In the genomic region with DNA sequence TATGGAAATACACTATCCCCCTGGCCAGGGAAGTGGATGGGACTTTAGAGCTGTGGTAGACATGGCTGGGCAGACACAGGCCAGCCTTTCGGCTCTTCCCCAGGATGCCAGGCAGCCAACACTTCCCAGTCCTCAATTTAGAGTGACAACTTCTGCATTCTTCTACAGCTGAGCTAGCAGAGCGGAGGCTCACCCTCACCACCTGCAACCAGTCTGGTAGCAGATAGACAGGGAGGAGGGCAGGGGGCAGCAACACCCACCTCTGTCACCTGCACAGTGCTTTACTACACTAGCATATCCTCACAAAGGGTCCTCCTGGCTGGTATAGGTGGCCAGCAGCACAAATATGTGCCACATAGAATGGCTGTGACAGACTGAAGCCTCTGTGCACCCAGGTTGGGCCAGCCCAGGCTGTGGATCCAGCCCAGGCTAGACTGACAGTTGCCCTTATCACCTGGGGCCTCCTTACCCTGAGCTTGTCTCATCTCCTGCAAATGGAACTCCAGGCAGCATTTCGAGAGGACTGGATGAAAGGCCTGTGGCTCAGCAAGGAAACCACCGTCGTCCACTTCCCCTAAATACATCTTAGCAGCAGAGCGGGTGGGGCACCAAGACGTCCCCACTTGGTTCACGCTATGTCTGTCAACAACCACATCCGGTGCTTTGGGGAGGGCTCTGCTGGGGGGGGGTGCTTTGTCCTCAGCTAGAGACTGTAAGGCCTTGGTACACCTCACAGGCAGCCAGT, we compare ENCODE assay signal across 10 mouse cellular contexts. TPM values are rescaled to one million over a fixed set of nuclear protein-coding genes. Genes with fewer than 3 reads are reported as not detected.
DNase-seq lines count a peak whose midpoint lies in the region; ATAC-seq and TF ChIP-seq lines count a peak whose summit lies in the region.
"Had no signal": no experiment of that assay in that cellular context is flagged by ENCODE, and none has a peak within 500 bp of the region (broad histone marks: within the 10 kb centered on the region; RNA-seq: fewer than 3 reads in every experiment).

No protein-coding gene starts in this region.

- peaks cover 19% of the 10 kb centered on the region for H3K4me1 ChIP-seq in heart, embryonic 13.5 days
- peaks cover 10% of the 10 kb centered on the region for H3K4me1 ChIP-seq in bone marrow, adult 2 months (ENCODE audit: control insufficient read depth, insufficient read depth, low read length)
- no peaks in the 10 kb centered on the region for H3K4me1 ChIP-seq in lung, embryonic 16.5 days (replicated peaks; ENCODE audit: control insufficient read depth, insufficient read depth, low read length)
- H3K4me1 ChIP-seq in midbrain, postnatal 0 days (ENCODE audit: insufficient read depth, low read length): no peaks in the 10 kb centered on the region
- H3K4me1 ChIP-seq: neural tube, embryonic 12.5 days had no signal

- peak; percentile 46; the same call in 1 of the 2 replicates for TF ChIP-seq POLR2A in bone marrow, adult 2 months (IDR thresholded peaks at IDR 0.05; ENCODE audit: borderline replicate concordance, control insufficient read depth, low read depth, low read length)

- TF ChIP-seq CTCF in bone marrow, adult 2 months (IDR thresholded peaks at IDR 0.05; ENCODE audit: control insufficient read depth, insufficient read depth, low read length): no peak
- no peak for TF ChIP-seq CTCF in midbrain, postnatal 0 days (IDR thresholded peaks at IDR 0.05)

- no peaks in the 10 kb centered on the region for H3K9me3 ChIP-seq in heart, embryonic 13.5 days
- H3K9me3 ChIP-seq in lung, embryonic 16.5 days (ENCODE audit: control insufficient read depth, low read length): no peaks in the 10 kb centered on the region
- H3K9me3 ChIP-seq in midbrain, postnatal 0 days (ENCODE audit: low read length): no peaks in the 10 kb centered on the region
- H3K9me3 ChIP-seq: embryonic facial prominence, embryonic 15.5 days; neural tube, embryonic 12.5 days had no signal

- no peak for DNase-seq in heart, postnatal 10 days
- peak; percentile 92 for DNase-seq in spleen, postnatal 36 days (ENCODE audit: low spot score in 2 of 2)
- no peak for DNase-seq in midbrain, postnatal 0 days (ENCODE audit: low spot score)
- DNase-seq in testis, postnatal 14 days (ENCODE audit: low spot score): no peak
- no peak for DNase-seq in testis, postnatal 10 days (ENCODE audit: low spot score)

- ATAC-seq in heart, embryonic 13.5 days (ENCODE audit: extremely low read depth, insufficient number of reproducible peaks, low FRiP score, low TSS enrichment): no peak
- ATAC-seq in lung, embryonic 16.5 days (ENCODE audit: low read depth): peak; percentile 59; the same call in 1 of the 2 replicates
- ATAC-seq in midbrain, postnatal 0 days (ENCODE audit: low FRiP score): no peak

- WGBS in heart, embryonic 13.5 days: 46% methylated on average over 9 of the region's 9 CpGs
- 3% methylated on average over 9 of the region's 9 CpGs for WGBS in bone marrow, adult 2 months
- 38% methylated on average over 9 of the region's 9 CpGs for WGBS in lung, embryonic 16.5 days
- WGBS in midbrain, postnatal 0 days: 69% methylated on average over 9 of the region's 9 CpGs

- H3K27me3 ChIP-seq in heart, embryonic 13.5 days (replicated peaks): peaks cover 19% of the 10 kb centered on the region
- H3K27me3 ChIP-seq in lung, embryonic 16.5 days (ENCODE audit: control insufficient read depth, insufficient read depth, low read depth, low read length): peaks cover 8% of the 10 kb centered on the region; the same call in 1 of the 2 replicates
- H3K27me3 ChIP-seq in midbrain, postnatal 0 days (ENCODE audit: insufficient read depth, low read length): peaks cover 12% of the 10 kb centered on the region

- H3K27ac ChIP-seq in heart, embryonic 13.5 days (replicated peaks): no peak overlapping the region
- H3K27ac ChIP-seq in bone marrow, adult 2 months (ENCODE audit: control insufficient read depth, insufficient read depth, low read depth, low read length, poor library complexity): peak overlapping the region; percentile 86
- no peak overlapping the region for H3K27ac ChIP-seq in lung, embryonic 16.5 days (ENCODE audit: low read length)
- H3K27ac ChIP-seq in midbrain, postnatal 0 days (ENCODE audit: low read depth, low read length): no peak overlapping the region
- H3K27ac ChIP-seq: embryonic facial prominence, embryonic 15.5 days; neural tube, embryonic 12.5 days had no signal

- H3K36me3 ChIP-seq in heart, embryonic 13.5 days: no peaks in the 10 kb centered on the region
- no peaks in the 10 kb centered on the region for H3K36me3 ChIP-seq in lung, embryonic 16.5 days (ENCODE audit: control insufficient read depth, insufficient read depth, low read length)
- no peaks in the 10 kb centered on the region for H3K36me3 ChIP-seq in midbrain, postnatal 0 days (ENCODE audit: insufficient read depth, low read length)
- H3K36me3 ChIP-seq: embryonic facial prominence, embryonic 15.5 days; neural tube, embryonic 12.5 days had no signal

- intact Hi-C loops in heart, postnatal 10 days (cut with DNase I): no loop called here

- no peak overlapping the region for H3K4me3 ChIP-seq in heart, embryonic 13.5 days
- H3K4me3 ChIP-seq in bone marrow, adult 2 months (replicated peaks; ENCODE audit: control insufficient read depth, low read depth, low read length): peak overlapping the region; percentile 27
- H3K4me3 ChIP-seq in lung, embryonic 16.5 days (ENCODE audit: low read length): no peak overlapping the region
- H3K4me3 ChIP-seq in midbrain, postnatal 0 days (ENCODE audit: low read depth, low read length): no peak overlapping the region
- H3K4me3 ChIP-seq: embryonic facial prominence, embryonic 15.5 days; neural tube, embryonic 12.5 days had no signal

- H3K4me2 ChIP-seq in heart, embryonic 13.5 days: no peak overlapping the region
- no peak overlapping the region for H3K4me2 ChIP-seq in lung, embryonic 16.5 days (ENCODE audit: low read depth, low read length)
- H3K4me2 ChIP-seq in midbrain, postnatal 0 days (ENCODE audit: low read depth, low read length, poor library complexity, severe bottlenecking): no peak overlapping the region
- H3K4me2 ChIP-seq: embryonic facial prominence, embryonic 15.5 days; neural tube, embryonic 12.5 days had no signal

- H3K9ac ChIP-seq in heart, embryonic 13.5 days: 0 out of 2 replicates have a peak overlapping the region, but pooled peaks have one; percentile 8
- no peak overlapping the region for H3K9ac ChIP-seq in lung, embryonic 16.5 days (ENCODE audit: low read length)
- no peak overlapping the region for H3K9ac ChIP-seq in midbrain, postnatal 0 days (replicated peaks; ENCODE audit: low read length, poor library complexity, severe bottlenecking)
- H3K9ac ChIP-seq: embryonic facial prominence, embryonic 15.5 days; neural tube, embryonic 12.5 days had no signal

RNA-seq across cellular contexts. Expression of a gene that starts 6.0 kb away (rescaled TPM):
- polyA plus RNA-seq in heart, embryonic 13.5 days (2015; fragmentation: Nextera tagmentation; extraction: Ambion mirVana): 1.2 and 1.9 TPM in 2 replicates
- 1 to 10 TPM in 1 of 2 experiments, under 1 TPM in 1; 0.62 to 1.1 TPM for total RNA-seq in heart, postnatal 10 days (2021)
- polyA plus RNA-seq in bone marrow, adult 2 months (2011; ENCODE audit: insufficient read depth, insufficient read length, low replicate concordance, missing spikeins): 3.0 and 10.2 TPM in 2 replicates
- 1.6 and 2.2 TPM in 2 replicates for polyA plus RNA-seq in lung, embryonic 16.5 days (2015; fragmentation: Nextera tagmentation; extraction: Ambion mirVana)
- total RNA-seq in midbrain, postnatal 0 days (2014; rRNA removed): 0.33 and 1.2 TPM in 2 replicates
- 0.63 and 0.92 TPM in 2 replicates for polyA plus RNA-seq in midbrain, postnatal 0 days (2015; fragmentation: Nextera tagmentation; extraction: Ambion mirVana)

RNA-seq across cellular contexts. Expression of a gene that starts 26.7 kb away (rescaled TPM):
- 89.0 and 91.2 TPM in 2 replicates for polyA plus RNA-seq in heart, embryonic 13.5 days (2015; fragmentation: Nextera tagmentation; extraction: Ambion mirVana)
- total RNA-seq in heart, postnatal 10 days (2021): 100 to 1,000 TPM; 112 to 117 TPM
- 27.5 and 41.1 TPM in 2 replicates for polyA plus RNA-seq in bone marrow, adult 2 months (2011; ENCODE audit: insufficient read depth, insufficient read length, low replicate concordance, missing spikeins)
- polyA plus RNA-seq in lung, embryonic 16.5 days (2015; fragmentation: Nextera tagmentation; extraction: Ambion mirVana): 48.7 and 57.1 TPM in 2 replicates
- 25.8 and 32.7 TPM in 2 replicates for total RNA-seq in midbrain, postnatal 0 days (2014; rRNA removed)
- polyA plus RNA-seq in midbrain, postnatal 0 days (2015; fragmentation: Nextera tagmentation; extraction: Ambion mirVana): 39.8 and 44.5 TPM in 2 replicates

RNA-seq across cellular contexts. Expression of a gene that starts 55.2 kb away (rescaled TPM):
- polyA plus RNA-seq in heart, embryonic 13.5 days (2015; fragmentation: Nextera tagmentation; extraction: Ambion mirVana): 61.2 and 65.2 TPM in 2 replicates
- total RNA-seq in heart, postnatal 10 days (2021): 10 to 100 TPM; 45.2 to 88.0 TPM
- polyA plus RNA-seq in bone marrow, adult 2 months (2011; ENCODE audit: insufficient read depth, insufficient read length, low replicate concordance, missing spikeins): 21.4 and 36.6 TPM in 2 replicates
- polyA plus RNA-seq in lung, embryonic 16.5 days (2015; fragmentation: Nextera tagmentation; extraction: Ambion mirVana): 46.8 and 47.5 TPM in 2 replicates
- 19.4 and 29.7 TPM in 2 replicates for total RNA-seq in midbrain, postnatal 0 days (2014; rRNA removed)
- 34.8 and 36.5 TPM in 2 replicates for polyA plus RNA-seq in midbrain, postnatal 0 days (2015; fragmentation: Nextera tagmentation; extraction: Ambion mirVana)

Comparison
In these comparisons a context has a peak if more than half of its experiments do, and no peak if none do; other contexts are left out.
1. DNase-seq: peak in spleen, postnatal 36 days (2 of 2); none in heart, postnatal 10 days (0 of 2), midbrain, postnatal 0 days (single experiment), testis, postnatal 14 days (single experiment) and testis, postnatal 10 days (single experiment).